Mouse (Mus musculus): ENCODE measurements around the gene Cpox. TPM values are rescaled to one million over a fixed set of nuclear protein-coding genes. Genes with fewer than 3 reads are reported as not detected.

The Cpox gene
- total and polyA plus RNA-seq, 3 experiments = 14.8 to 41.1 (median 39.1) TPM

DNA sequence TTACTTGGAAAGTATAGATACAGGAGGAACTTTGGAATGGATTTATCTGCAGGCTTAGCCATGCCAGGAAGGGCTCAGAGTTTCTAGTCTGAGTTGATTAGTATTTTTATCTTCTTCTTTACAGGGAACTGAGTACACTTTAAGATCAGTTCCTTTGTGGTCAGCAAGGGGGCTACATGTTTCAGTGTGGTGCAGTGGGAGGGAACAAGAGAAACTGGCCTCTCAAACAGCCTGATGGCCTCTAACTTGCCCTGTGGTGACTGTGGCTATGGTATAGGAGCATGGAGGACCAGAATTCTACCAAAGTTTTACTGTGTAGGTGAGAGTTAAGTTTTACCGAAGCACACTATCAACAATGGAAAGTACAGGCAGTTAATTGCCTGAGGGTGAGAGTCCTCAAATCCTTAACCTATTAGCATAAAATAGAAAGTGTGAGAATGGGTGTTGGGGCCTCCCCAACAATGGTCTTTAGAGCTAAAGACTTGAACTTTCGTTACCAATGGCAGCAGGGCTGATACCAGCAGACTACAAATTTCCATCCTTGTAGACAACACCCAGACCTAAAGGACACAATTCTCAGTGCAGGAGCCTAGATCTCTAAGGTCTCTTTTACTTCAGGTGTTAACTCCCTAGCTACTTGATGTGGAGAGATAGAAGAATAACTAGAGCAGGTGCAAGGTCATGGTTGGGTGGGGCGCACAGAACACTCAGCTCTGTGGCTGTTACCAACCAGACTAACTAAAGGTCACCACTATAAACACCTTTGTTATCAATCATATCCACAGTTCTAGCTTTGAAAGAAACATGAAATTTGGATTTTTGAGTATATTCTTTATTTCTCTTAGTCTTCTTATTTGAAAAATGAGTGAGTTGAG is 38.7 kb downstream of the Cpox start:
- intact Hi-C loops (cut with DNase I) = no loop called here
- no peak overlapping the region for H3K4me3 ChIP-seq
- peaks cover 1% of the 10 kb centered on the region; the same call in 1 of the 2 replicates for H3K4me1 ChIP-seq (ENCODE audit: control insufficient read depth, insufficient read depth, low read length)
- no peaks in the 10 kb centered on the region for H3K79me2 ChIP-seq (replicated peaks; ENCODE audit: control insufficient read depth, insufficient read depth, low read length)
- H3K27ac ChIP-seq = no peak overlapping the region
- WGBS = 81% methylated on average over 3 of the region's 3 CpGs
- no peak for TF ChIP-seq EP300 (IDR thresholded peaks at IDR 0.05; ENCODE audit: insufficient read depth, low read depth, low read length)
- TF ChIP-seq POLR2A (IDR thresholded peaks at IDR 0.05; ENCODE audit: insufficient read depth, low read depth, low read length) = no peak
- no peak for TF ChIP-seq CTCF (IDR thresholded peaks at IDR 0.05)
- H3K27me3 ChIP-seq (ENCODE audit: control insufficient read depth, insufficient read depth, low read length) = no peaks in the 10 kb centered on the region
- DNase-seq = no peak
- H3K36me3 ChIP-seq (ENCODE audit: control insufficient read depth, insufficient read depth, low read length) = peaks cover 10% of the 10 kb centered on the region
- H3K9ac ChIP-seq (ENCODE audit: low read depth, low read length) = no peak overlapping the region

DNA sequence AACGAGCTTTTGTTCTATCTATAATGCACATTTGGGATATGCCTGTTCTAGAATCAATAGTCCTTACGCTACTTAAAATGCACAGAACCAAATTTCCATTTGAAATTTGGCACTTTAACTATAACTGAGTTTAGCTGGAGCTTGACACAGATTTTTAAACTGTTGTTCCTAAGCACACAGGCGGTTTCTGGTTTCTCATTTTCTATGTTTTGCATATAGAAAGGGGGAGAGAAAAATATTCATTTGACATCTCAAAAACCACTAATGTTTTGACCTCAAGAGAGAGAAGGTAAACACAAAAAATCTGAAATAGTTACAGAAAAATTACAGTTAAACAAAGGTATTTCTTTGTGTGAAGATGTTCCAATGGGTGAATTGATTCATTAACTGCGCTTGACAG is 39.4 kb downstream of the Cpox start:
- no peak overlapping the region for H3K27ac ChIP-seq
- H3K4me3 ChIP-seq = no peak overlapping the region
- peaks cover 1% of the 10 kb centered on the region; the same call in 1 of the 2 replicates for H3K4me1 ChIP-seq (ENCODE audit: control insufficient read depth, insufficient read depth, low read length)
- TF ChIP-seq CTCF (IDR thresholded peaks at IDR 0.05) (no peak), EP300 (IDR thresholded peaks at IDR 0.05; ENCODE audit: insufficient read depth, low read depth, low read length) (no peak), POLR2A (IDR thresholded peaks at IDR 0.05; ENCODE audit: insufficient read depth, low read depth, low read length) (no peak)
- 89% methylated on average over 4 of the region's 4 CpGs for WGBS
- no peak overlapping the region for H3K9ac ChIP-seq (ENCODE audit: low read depth, low read length)
- peaks cover 5% of the 10 kb centered on the region for H3K36me3 ChIP-seq (ENCODE audit: control insufficient read depth, insufficient read depth, low read length)
- no peaks in the 10 kb centered on the region for H3K79me2 ChIP-seq (replicated peaks; ENCODE audit: control insufficient read depth, insufficient read depth, low read length)
- no peak for DNase-seq
- intact Hi-C loops (cut with DNase I) = no loop called here
- no peaks in the 10 kb centered on the region for H3K27me3 ChIP-seq (ENCODE audit: control insufficient read depth, insufficient read depth, low read length)

DNA sequence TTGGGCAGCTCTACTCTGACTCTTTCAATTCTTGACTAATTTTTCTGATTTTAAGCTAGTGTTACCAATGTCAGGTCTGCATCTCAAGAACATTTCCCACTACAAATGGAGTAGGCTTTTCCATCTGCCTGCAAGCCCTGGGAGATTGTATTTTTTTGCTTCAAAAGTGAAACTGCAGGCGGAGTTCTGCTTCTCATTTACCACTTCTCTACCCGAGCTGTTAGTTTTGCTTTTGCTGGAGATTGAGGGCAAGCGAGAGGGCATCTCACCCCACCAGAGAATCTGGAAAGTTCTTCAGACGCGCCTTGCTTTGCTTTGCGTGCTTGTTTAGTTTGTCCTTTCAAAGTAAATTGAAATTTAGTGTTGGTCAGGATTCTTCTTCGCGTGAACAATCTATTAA is 42.1 kb downstream of the Cpox start:
- Histone ChIP-seq H3K27ac (no peak overlapping the region), H3K27me3 (ENCODE audit: control insufficient read depth, insufficient read depth, low read length) (no peaks in the 10 kb centered on the region), H3K4me3 (no peak overlapping the region), H3K36me3 (ENCODE audit: control insufficient read depth, insufficient read depth, low read length) (no peaks in the 10 kb centered on the region; the same call in 1 of the 2 replicates), H3K9ac (ENCODE audit: low read depth, low read length) (no peak overlapping the region), H3K4me1 (ENCODE audit: control insufficient read depth, insufficient read depth, low read length) (peaks cover 1% of the 10 kb centered on the region; the same call in 1 of the 2 replicates), H3K79me2 (replicated peaks; ENCODE audit: control insufficient read depth, insufficient read depth, low read length) (no peaks in the 10 kb centered on the region)
- intact Hi-C loops (cut with DNase I) = no loop called here
- 75% methylated on average over 8 of the region's 8 CpGs for WGBS
- no peak for TF ChIP-seq EP300 (IDR thresholded peaks at IDR 0.05; ENCODE audit: insufficient read depth, low read depth, low read length)
- no peak for TF ChIP-seq CTCF (IDR thresholded peaks at IDR 0.05)
- no peak for TF ChIP-seq POLR2A (IDR thresholded peaks at IDR 0.05; ENCODE audit: insufficient read depth, low read depth, low read length)
- DNase-seq = no peak

DNA sequence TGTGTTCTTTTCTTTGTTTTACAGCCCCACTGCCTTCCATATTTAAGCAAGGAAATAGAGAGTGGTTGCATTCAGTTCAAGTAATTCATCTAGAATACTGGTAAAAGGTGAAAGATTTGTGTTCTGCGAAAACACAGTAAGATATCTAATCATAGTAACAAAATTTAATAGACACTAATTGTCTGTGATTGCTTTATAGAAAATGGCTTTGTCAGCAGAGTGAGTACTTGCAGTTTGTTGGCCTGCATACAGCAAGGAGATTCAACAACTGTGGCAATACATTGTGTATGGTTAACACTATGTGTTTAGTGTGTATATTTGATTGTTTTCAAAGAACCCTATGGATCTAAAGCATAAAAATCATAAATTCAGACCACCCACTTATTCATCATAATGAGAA is 43.0 kb downstream of the Cpox start:
- Histone ChIP-seq H3K4me3 (no peak overlapping the region), H3K79me2 (replicated peaks; ENCODE audit: control insufficient read depth, insufficient read depth, low read length) (no peaks in the 10 kb centered on the region), H3K27me3 (ENCODE audit: control insufficient read depth, insufficient read depth, low read length) (no peaks in the 10 kb centered on the region), H3K9ac (ENCODE audit: low read depth, low read length) (no peak overlapping the region), H3K4me1 (ENCODE audit: control insufficient read depth, insufficient read depth, low read length) (no peaks in the 10 kb centered on the region), H3K36me3 (ENCODE audit: control insufficient read depth, insufficient read depth, low read length) (no peaks in the 10 kb centered on the region; the same call in 1 of the 2 replicates), H3K27ac (no peak overlapping the region)
- intact Hi-C loops (cut with DNase I) = no loop called here
- no peak for TF ChIP-seq CTCF (IDR thresholded peaks at IDR 0.05)
- TF ChIP-seq EP300 (IDR thresholded peaks at IDR 0.05; ENCODE audit: insufficient read depth, low read depth, low read length) = no peak
- no peak for TF ChIP-seq POLR2A (IDR thresholded peaks at IDR 0.05; ENCODE audit: insufficient read depth, low read depth, low read length)
- DNase-seq = no peak
- 96% methylated on average over 1 of the region's 1 CpGs for WGBS

DNA sequence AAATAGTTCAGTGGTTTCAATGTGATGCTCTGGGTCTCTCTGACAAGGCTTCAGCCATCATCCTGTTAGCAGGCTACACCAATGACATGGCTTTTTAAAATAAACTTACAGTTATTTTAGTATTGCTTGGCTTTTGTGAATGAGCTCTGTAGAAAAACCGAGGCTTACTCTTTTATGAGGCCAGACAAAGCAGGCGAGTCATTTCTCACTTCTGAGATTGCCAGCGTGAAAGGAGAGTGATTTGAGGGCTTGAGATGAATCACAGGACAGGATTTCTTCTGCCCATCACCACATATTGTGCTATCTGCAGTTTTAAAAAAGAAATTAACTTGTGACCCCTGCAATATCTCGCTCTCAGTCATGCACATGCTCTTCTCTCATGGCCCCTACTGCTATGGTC is 44.9 kb downstream of the Cpox start:
- H3K36me3 ChIP-seq (ENCODE audit: control insufficient read depth, insufficient read depth, low read length) = no peaks in the 10 kb centered on the region; the same call in 1 of the 2 replicates
- no peak overlapping the region for H3K4me3 ChIP-seq
- 60% methylated on average over 4 of the region's 4 CpGs for WGBS
- no peak for TF ChIP-seq EP300 (IDR thresholded peaks at IDR 0.05; ENCODE audit: insufficient read depth, low read depth, low read length)
- TF ChIP-seq POLR2A (IDR thresholded peaks at IDR 0.05; ENCODE audit: insufficient read depth, low read depth, low read length) = no peak
- no peak for TF ChIP-seq CTCF (IDR thresholded peaks at IDR 0.05)
- DNase-seq = no peak
- H3K27me3 ChIP-seq (ENCODE audit: control insufficient read depth, insufficient read depth, low read length) = no peaks in the 10 kb centered on the region
- H3K4me1 ChIP-seq (ENCODE audit: control insufficient read depth, insufficient read depth, low read length) = no peaks in the 10 kb centered on the region
- intact Hi-C loops (cut with DNase I) = no loop called here
- H3K9ac ChIP-seq (ENCODE audit: low read depth, low read length) = no peak overlapping the region
- H3K27ac ChIP-seq = no peak overlapping the region
- no peaks in the 10 kb centered on the region for H3K79me2 ChIP-seq (replicated peaks; ENCODE audit: control insufficient read depth, insufficient read depth, low read length)

DNA sequence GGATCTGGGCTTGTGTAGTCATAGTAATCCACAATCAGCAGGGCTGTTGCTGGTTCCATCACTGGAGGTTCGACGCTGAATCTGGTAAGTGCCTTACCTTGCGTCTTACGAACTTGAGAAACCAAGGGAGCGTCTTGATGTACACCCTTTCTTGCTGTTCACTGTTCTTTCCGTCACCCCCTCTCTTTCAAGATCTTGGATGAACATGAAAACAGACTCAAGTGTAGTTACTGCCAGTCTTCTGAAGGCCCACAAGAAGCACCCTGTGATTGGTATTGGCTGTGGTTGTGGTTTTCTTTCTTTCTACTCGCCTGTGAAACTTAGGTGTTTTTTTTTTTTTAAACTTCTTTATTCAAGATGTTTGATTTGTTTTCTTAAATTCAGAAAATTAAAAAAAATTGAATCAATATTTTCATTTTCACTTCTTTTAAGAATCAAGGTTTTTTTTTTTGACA is 48.6 kb downstream of the Cpox start, which contains the start of gene Gpr15:
Gene Gpr15 (minus strand): TSS at position 405 of the 455 bp plus-strand sequence.
- TF ChIP-seq CTCF (IDR thresholded peaks at IDR 0.05) = no peak
- intact Hi-C loops (cut with DNase I) = no loop called here

More for the DNA sequence above, 48.6 kb downstream of the Cpox start, which contains the start of gene Gpr15:
- no peak within 1 kb of the TSS for H3K27ac ChIP-seq
- H3K27me3 ChIP-seq (ENCODE audit: control insufficient read depth, insufficient read depth, low read length) = no peaks in the 10 kb centered on the region
- H3K36me3 ChIP-seq (ENCODE audit: control insufficient read depth, insufficient read depth, low read length) = no peaks in the 10 kb centered on the region
- 95% methylated on average over 7 of the region's 7 CpGs for WGBS
- DNase-seq = no peak
- no peaks in the 10 kb centered on the region for H3K4me1 ChIP-seq (ENCODE audit: control insufficient read depth, insufficient read depth, low read length)
- H3K79me2 ChIP-seq (replicated peaks; ENCODE audit: control insufficient read depth, insufficient read depth, low read length) = no peaks in the 10 kb centered on the region
- H3K9ac ChIP-seq (ENCODE audit: low read depth, low read length) = no peak within 1 kb of the TSS
- no peak within 1 kb of the TSS for H3K4me3 ChIP-seq
